Mouse (Mus musculus) testis, adult 2 months (tissue): ENCODE measurements around the gene Rnf11.

Source experiments
- CTCF ChIP-seq: fragments of 200-500 bp; IDR thresholded peaks from 2 replicates; pipeline ENCODE4 v1.5.1; 2012; ENCODE audit warnings: low read depth, mild to moderate bottlenecking, inconsistent platforms, low read length, moderate library complexity; ENCODE audit not compliant: control insufficient read depth, insufficient read depth, insufficient replicate concordance
- POLR2A ChIP-seq: fragments of 200-500 bp; IDR thresholded peaks from 2 replicates; pipeline ENCODE4 v1.6.1; 2012; ENCODE audit warnings: low read depth, mild to moderate bottlenecking, inconsistent platforms, low read length, moderate library complexity; ENCODE audit not compliant: control insufficient read depth

DNA sequence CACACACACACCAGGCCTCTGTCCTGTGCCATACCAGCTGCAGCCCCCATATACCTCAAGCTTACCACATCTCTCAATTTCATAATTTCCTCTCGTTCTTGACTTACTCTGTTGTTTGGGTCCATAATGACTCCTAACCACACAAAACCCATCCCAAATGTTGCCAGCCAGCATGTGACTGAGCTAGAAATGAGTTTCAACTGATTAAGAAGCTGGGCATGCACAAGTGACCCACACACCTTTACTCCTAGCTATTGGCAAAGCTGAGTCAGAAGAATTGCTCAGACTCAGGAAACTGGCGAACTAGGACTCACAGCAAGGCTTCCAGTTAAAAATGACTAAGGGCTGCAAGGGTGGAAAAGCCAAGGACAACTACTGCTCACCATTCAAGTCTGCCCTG is 3.1 kb downstream of the Rnf11 start:
- TF ChIP-seq POLR2A (no peak), CTCF (no peak)
